Mouse (Mus musculus): ENCODE measurements at regions not wholly inside any gene's neighbourhood (a gene's known extent, or its start where the extent isn't known, plus 50 kb on each side); places are given as distances from the start of the nearest gene placed in this dataset.

- Histone ChIP-seq H3K36me3 (no peaks in the 10 kb centered on the region), H3K4me3 (replicated peaks) (no peak overlapping the region), H3K4me2 (replicated peaks) (no peak overlapping the region), H3K9me3 (no peaks in the 10 kb centered on the region), H3K4me1 (replicated peaks) (no peaks in the 10 kb centered on the region), H3K27me3 (replicated peaks) (no peaks in the 10 kb centered on the region), H3K9ac (no peak overlapping the region), H3K27ac (no peak overlapping the region)
- no peak for ATAC-seq
- WGBS, result 90% methylated on average over 2 of the region's 2 CpGs
Measured at GRCm38 (mm10) chr15:61812671-61813070, 889.9 kb upstream of the A1bg start.

GRCm38 (mm10) chr15:61805379-61805778 is 882.6 kb upstream of the A1bg start:
- ATAC-seq, result peak; percentile 93
- Histone ChIP-seq H3K4me3 (replicated peaks) (no peak overlapping the region), H3K9ac (no peak overlapping the region), H3K36me3 (no peaks in the 10 kb centered on the region), H3K27me3 (replicated peaks) (no peaks in the 10 kb centered on the region), H3K4me2 (replicated peaks) (no peak overlapping the region), H3K9me3 (no peaks in the 10 kb centered on the region), H3K4me1 (replicated peaks) (no peaks in the 10 kb centered on the region), H3K27ac (no peak overlapping the region)
- WGBS, result 25% methylated on average over 2 of the region's 2 CpGs

GRCm38 (mm10) chr15:61800155-61800554 is 877.3 kb upstream of the A1bg start:
- Histone ChIP-seq H3K9me3 (no peaks in the 10 kb centered on the region), H3K27ac (no peak overlapping the region), H3K36me3 (no peaks in the 10 kb centered on the region), H3K9ac (no peak overlapping the region), H3K27me3 (replicated peaks) (no peaks in the 10 kb centered on the region), H3K4me1 (replicated peaks) (no peaks in the 10 kb centered on the region), H3K4me3 (replicated peaks) (no peak overlapping the region), H3K4me2 (replicated peaks) (no peak overlapping the region)
- no peak for ATAC-seq
- 66% methylated on average over 4 of the region's 4 CpGs for WGBS

GRCm38 (mm10) chr15:61797827-61798226 is 875.0 kb upstream of the A1bg start:
- no peak for ATAC-seq
- no peaks in the 10 kb centered on the region for H3K36me3 ChIP-seq
- 0 out of 2 replicates have a peak, but pooled peaks cover 5% of the 10 kb centered on the region for H3K4me1 ChIP-seq (replicated peaks)
- H3K27ac ChIP-seq, result no peak overlapping the region
- no peak overlapping the region for H3K4me2 ChIP-seq (replicated peaks)
- WGBS, result 76% methylated on average over 1 of the region's 1 CpGs
- H3K4me3 ChIP-seq (replicated peaks), result no peak overlapping the region
- no peaks in the 10 kb centered on the region for H3K9me3 ChIP-seq
- H3K9ac ChIP-seq, result no peak overlapping the region
- H3K27me3 ChIP-seq (replicated peaks), result no peaks in the 10 kb centered on the region

- no peak overlapping the region for H3K9ac ChIP-seq
- no peaks in the 10 kb centered on the region for H3K36me3 ChIP-seq
- no peak overlapping the region for H3K4me2 ChIP-seq (replicated peaks)
- no peak for ATAC-seq
- H3K4me1 ChIP-seq (replicated peaks), result 0 out of 2 replicates have a peak, but pooled peaks cover 5% of the 10 kb centered on the region
- H3K27ac ChIP-seq, result peak overlapping the region; percentile 48; the same call in 1 of the 2 replicates
- no peaks in the 10 kb centered on the region for H3K9me3 ChIP-seq
- H3K4me3 ChIP-seq (replicated peaks), result no peak overlapping the region
- no peaks in the 10 kb centered on the region for H3K27me3 ChIP-seq (replicated peaks)
- 35% methylated on average over 3 of the region's 3 CpGs for WGBS
Measured at GRCm38 (mm10) chr15:61794506-61794905, 871.7 kb upstream of the A1bg start.

- H3K9ac ChIP-seq, result no peak overlapping the region
- ATAC-seq, result peak; percentile 92
Measured at GRCm38 (mm10) chr15:61789847-61790562, 867.2 kb upstream of the A1bg start.

GRCm38 (mm10) chr15:61787046-61787445 is 864.2 kb upstream of the A1bg start:
- no peaks in the 10 kb centered on the region for H3K9me3 ChIP-seq
- no peaks in the 10 kb centered on the region for H3K36me3 ChIP-seq
- H3K4me1 ChIP-seq (replicated peaks), result no peaks in the 10 kb centered on the region
- no peaks in the 10 kb centered on the region for H3K27me3 ChIP-seq (replicated peaks)
- H3K9ac ChIP-seq, result no peak overlapping the region
- no peak overlapping the region for H3K4me3 ChIP-seq (replicated peaks)
- ATAC-seq, result no peak
- no peak overlapping the region for H3K4me2 ChIP-seq (replicated peaks)
- 71% methylated on average over 1 of the region's 1 CpGs for WGBS
- H3K27ac ChIP-seq, result no peak overlapping the region

More at GRCm38 (mm10) chr15:61789847-61790562, 867.2 kb upstream of the A1bg start:
- Histone ChIP-seq H3K4me2 (replicated peaks) (0 out of 2 replicates have a peak overlapping the region, but pooled peaks have one; percentile 6), H3K27me3 (replicated peaks) (no peaks in the 10 kb centered on the region), H3K4me1 (replicated peaks) (0 out of 2 replicates have a peak, but pooled peaks cover 5% of the 10 kb centered on the region), H3K4me3 (replicated peaks) (no peak overlapping the region), H3K36me3 (no peaks in the 10 kb centered on the region), H3K9me3 (no peaks in the 10 kb centered on the region), H3K27ac (peak overlapping the region; percentile 40; the same call in 1 of the 2 replicates)
- 43% methylated on average over 7 of the region's 7 CpGs for WGBS

- H3K36me3 ChIP-seq, result no peaks in the 10 kb centered on the region
- 67% methylated on average over 2 of the region's 2 CpGs for WGBS
- no peaks in the 10 kb centered on the region for H3K4me1 ChIP-seq (replicated peaks)
- no peaks in the 10 kb centered on the region for H3K9me3 ChIP-seq
- H3K4me3 ChIP-seq (replicated peaks), result no peak overlapping the region
- no peak overlapping the region for H3K4me2 ChIP-seq (replicated peaks)
- H3K27me3 ChIP-seq (replicated peaks), result no peaks in the 10 kb centered on the region
- H3K9ac ChIP-seq, result no peak overlapping the region
- no peak overlapping the region for H3K27ac ChIP-seq
- ATAC-seq, result no peak
Measured at GRCm38 (mm10) chr15:61781531-61781930, 858.7 kb upstream of the A1bg start.

GRCm38 (mm10) chr15:61772996-61773395 is 850.2 kb upstream of the A1bg start:
- no peaks in the 10 kb centered on the region for H3K36me3 ChIP-seq
- H3K27me3 ChIP-seq (replicated peaks), result no peaks in the 10 kb centered on the region
- no peaks in the 10 kb centered on the region for H3K9me3 ChIP-seq
- WGBS, result 89% methylated on average over 4 of the region's 4 CpGs
- H3K27ac ChIP-seq, result no peak overlapping the region
- no peak overlapping the region for H3K4me2 ChIP-seq (replicated peaks)
- no peaks in the 10 kb centered on the region; the same call in 1 of the 2 replicates for H3K4me1 ChIP-seq (replicated peaks)
- ATAC-seq, result no peak
- H3K9ac ChIP-seq, result no peak overlapping the region
- no peak overlapping the region for H3K4me3 ChIP-seq (replicated peaks)

- ATAC-seq, result peak; percentile 72
- Histone ChIP-seq H3K4me2 (replicated peaks) (no peak overlapping the region; the same call in 1 of the 2 replicates), H3K36me3 (no peaks in the 10 kb centered on the region), H3K4me3 (replicated peaks) (no peak overlapping the region), H3K9ac (no peak overlapping the region), H3K27me3 (replicated peaks) (no peaks in the 10 kb centered on the region), H3K4me1 (replicated peaks) (no peaks in the 10 kb centered on the region; the same call in 1 of the 2 replicates), H3K27ac (peak overlapping the region; percentile 52), H3K9me3 (no peaks in the 10 kb centered on the region)
- WGBS, result 49% methylated on average over 14 of the region's 14 CpGs
Measured at GRCm38 (mm10) chr15:61770721-61771542, 848.1 kb upstream of the A1bg start.

- no peak overlapping the region for H3K4me2 ChIP-seq (replicated peaks)
- H3K4me3 ChIP-seq (replicated peaks), result no peak overlapping the region
- no peaks in the 10 kb centered on the region for H3K36me3 ChIP-seq
- no peak overlapping the region for H3K27ac ChIP-seq
- no peaks in the 10 kb centered on the region for H3K9me3 ChIP-seq
- no peaks in the 10 kb centered on the region; the same call in 1 of the 2 replicates for H3K4me1 ChIP-seq (replicated peaks)
- 28% methylated on average over 2 of the region's 2 CpGs for WGBS
- ATAC-seq, result no peak
- H3K27me3 ChIP-seq (replicated peaks), result no peaks in the 10 kb centered on the region
- no peak overlapping the region for H3K9ac ChIP-seq
Measured at GRCm38 (mm10) chr15:61766544-61767094, 843.8 kb upstream of the A1bg start.

GRCm38 (mm10) chr15:61753802-61754201 is 831.0 kb upstream of the A1bg start:
- Histone ChIP-seq H3K27ac (no peak overlapping the region), H3K4me2 (replicated peaks) (no peak overlapping the region), H3K4me3 (replicated peaks) (no peak overlapping the region), H3K27me3 (replicated peaks) (no peaks in the 10 kb centered on the region), H3K9ac (no peak overlapping the region), H3K36me3 (no peaks in the 10 kb centered on the region), H3K9me3 (no peaks in the 10 kb centered on the region), H3K4me1 (replicated peaks) (no peaks in the 10 kb centered on the region)
- 68% methylated on average over 2 of the region's 2 CpGs for WGBS
- ATAC-seq, result no peak
